Mouse (Mus musculus) spleen, embryonic (tissue): ENCODE results near the gene Alkbh4.
"Not testable (repeated sequence)": the region's sequence is repeated elsewhere in the genome, so short reads cannot be mapped to it uniquely, and the experiment has no call there.

Experiments
- CTCF ChIA-PET: fragments of 350-600 bp; sonication (Branson Sonifier 250); formaldehyde crosslinking; loops from one replicate; lab custom pipeline; 2022; lab: Charles Lee

The Alkbh4 gene

GRCm38 (mm10) chr5:136135571-136136291 is at the start of gene Alkbh4, which contains the start of gene Lrwd1:
Gene Alkbh4, plus strand, starts transcription at chr5:136136146.
Gene Lrwd1, minus strand, starts transcription at chr5:136136074.
- CTCF ChIA-PET: interaction anchor here (0.5 to 0.9 kb wide), 2 partner anchors 37 to 53 kb away, joined by 3 read pairs; no protein-coding TSS in a partner anchor

DNA sequence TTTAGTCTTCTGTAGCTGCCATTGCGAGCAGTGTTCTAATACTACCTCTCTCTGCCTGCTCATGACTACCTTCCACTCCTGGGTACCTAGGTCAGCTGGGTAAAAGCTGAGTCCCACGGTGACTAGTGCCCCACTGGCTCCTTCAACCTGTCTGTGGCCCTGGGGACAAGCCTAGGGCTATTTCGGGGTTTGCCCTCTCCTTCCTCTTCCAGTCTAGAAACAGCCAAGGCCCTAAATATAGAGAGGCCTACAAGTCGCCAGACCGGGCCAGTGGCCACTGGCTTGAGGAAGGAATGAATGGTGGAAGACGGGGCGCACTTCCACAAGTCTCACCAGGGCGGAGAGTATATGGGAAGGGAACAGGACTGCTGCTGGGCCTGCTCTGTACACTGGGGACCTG is 49.7 kb upstream of the Alkbh4 start:
- CTCF ChIA-PET: interaction anchor here (0.5 kb wide), 1 partner anchor 101 kb away, joined by 4 read pairs; no protein-coding TSS in a partner anchor

GRCm38 (mm10) chr5:136088821-136089575 is 46.9 kb upstream of the Alkbh4 start:
- CTCF ChIA-PET: interaction anchor here (0.6 kb wide), 1 partner anchor 536 kb away, joined by 5 read pairs; no protein-coding TSS in a partner anchor

DNA sequence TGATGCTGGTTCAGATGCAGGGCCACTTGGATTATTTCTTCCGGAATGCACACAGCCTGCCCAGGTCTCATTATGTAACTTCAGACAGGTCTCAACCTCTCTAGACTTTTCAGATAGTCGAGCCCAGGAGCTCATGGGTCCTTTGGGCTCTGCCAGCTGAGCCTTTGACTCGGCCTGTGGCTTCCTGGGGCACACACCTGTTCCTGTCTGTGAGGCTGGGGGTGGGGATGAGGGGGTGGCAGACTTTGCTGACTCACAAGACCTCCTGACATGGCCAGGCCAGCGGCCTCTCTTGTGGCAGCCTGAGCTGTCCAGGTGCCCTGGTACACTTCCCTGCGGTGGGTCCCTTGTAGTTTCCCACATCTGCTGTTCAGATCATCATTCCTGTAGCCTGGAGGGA is 44.0 kb upstream of the Alkbh4 start:
- CTCF ChIA-PET: interaction anchor here (0.6 to 1.6 kb wide), 3 partner anchors 11 to 1627 kb away, joined by 3 to 7 read pairs (median 3); no protein-coding TSS in a partner anchor

DNA sequence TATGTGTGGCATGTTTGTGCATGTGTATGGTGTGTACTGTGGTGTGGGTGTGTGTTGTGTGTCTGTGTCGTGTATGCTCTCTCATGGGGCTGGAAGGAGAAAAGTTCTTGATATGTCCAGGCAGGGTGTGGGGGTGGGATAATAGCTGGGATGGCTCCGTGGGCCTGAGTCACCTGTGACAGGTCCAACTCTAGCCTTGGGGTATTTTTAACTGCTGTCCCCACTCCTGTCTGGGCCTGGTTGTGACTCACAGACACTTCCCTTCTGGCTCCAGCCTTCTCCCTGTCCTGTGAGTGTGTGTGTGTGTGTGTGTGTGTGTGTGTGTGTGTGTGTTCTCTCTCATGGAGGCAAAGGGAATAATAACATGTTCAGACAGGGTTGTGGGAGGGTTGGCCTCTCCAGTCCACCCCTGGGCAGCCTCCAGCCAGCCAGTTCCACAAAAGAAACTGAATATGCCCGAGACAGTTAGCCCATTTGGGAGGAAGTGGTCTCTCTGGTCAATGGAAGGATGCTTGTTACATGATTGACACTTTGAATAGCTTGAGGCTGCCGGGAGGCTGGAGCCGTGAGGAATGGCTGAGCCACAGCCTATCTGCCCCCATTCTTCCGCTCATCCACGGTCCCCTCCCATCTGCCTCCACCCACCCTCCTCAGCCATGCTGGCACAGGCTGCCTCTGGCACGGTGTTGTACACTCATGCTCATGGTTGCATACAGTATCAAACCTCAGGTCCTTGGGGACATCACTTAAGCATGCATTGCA is 41.5 kb upstream of the Alkbh4 start:
- CTCF ChIA-PET: interaction anchor here (0.6 to 0.7 kb wide), 3 partner anchors 9 to 1845 kb away, joined by 3 to 4 read pairs (median 3); no protein-coding TSS in a partner anchor

DNA sequence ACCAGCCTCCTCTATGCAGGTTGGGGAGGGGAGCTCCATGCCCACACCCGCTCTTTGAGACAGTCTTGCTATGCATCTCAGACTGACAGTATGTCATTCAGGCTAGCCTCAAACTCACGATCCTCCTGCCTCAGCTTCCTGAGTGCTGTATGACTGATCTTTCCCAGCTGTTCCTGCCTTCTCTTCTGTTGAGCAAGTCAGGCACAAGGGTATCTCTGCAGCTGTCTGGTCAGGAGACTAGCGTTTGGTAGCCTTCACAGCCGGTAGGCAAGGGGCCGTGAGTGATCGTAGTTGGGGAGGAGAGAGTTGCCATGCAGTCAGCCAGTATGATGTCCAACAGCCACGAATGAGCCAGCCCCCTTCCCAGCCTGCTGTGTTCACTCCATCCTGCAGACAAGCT is 40.9 kb upstream of the Alkbh4 start:
- CTCF ChIA-PET: interaction anchor here (0.6 to 0.7 kb wide), 3 partner anchors 10 to 1845 kb away, joined by 3 to 4 read pairs (median 3); no protein-coding TSS in a partner anchor

GRCm38 (mm10) chr5:136098536-136098935 is 37.4 kb upstream of the Alkbh4 start:
- CTCF ChIA-PET: no interaction called here

DNA sequence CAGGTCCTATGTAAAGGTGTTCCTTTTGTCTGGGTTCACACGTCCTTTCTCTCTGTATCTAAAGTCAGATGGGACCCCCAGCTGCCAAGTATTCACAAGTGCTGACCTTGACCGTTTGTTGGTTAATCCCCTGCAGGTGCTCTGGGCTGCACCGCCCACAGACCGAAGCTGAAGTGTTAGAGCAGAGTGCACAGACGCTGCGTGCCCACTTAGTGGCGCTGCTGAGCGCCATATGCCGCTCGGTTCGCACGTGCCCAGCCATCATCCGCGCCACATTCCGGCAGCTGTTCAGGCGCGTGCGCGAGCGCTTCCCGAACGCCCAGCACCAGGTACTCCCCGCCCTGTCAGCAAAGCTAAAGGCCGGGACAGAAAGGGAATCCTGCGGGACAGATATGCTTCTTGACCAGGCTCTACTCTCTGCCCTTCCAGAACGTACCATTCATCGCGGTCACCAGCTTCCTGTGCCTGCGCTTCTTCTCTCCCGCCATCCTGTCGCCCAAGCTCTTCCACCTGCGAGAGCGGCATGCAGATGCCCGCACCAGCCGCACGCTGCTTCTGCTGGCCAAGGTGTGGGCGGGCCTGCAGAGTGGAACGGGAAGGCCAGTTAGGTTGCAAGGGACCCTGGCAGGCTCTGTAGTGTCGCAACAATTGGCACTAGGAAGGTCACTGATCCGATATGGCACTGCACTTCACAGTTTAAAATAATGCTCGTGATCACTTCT is 33.7 kb upstream of the Alkbh4 start:
- CTCF ChIA-PET: interaction anchor here (0.6 to 2.0 kb wide), 5 partner anchors 11 to 1086 kb away, joined by 3 to 7 read pairs (median 4); partner anchors contain the start of gene Prkrip1

- CTCF ChIA-PET: interaction anchor here (0.5 kb wide), 1 partner anchor 12 kb away, joined by 3 read pairs; no protein-coding TSS in a partner anchor
Measured at GRCm38 (mm10) chr5:136104511-136104910, 31.4 kb upstream of the Alkbh4 start.

DNA sequence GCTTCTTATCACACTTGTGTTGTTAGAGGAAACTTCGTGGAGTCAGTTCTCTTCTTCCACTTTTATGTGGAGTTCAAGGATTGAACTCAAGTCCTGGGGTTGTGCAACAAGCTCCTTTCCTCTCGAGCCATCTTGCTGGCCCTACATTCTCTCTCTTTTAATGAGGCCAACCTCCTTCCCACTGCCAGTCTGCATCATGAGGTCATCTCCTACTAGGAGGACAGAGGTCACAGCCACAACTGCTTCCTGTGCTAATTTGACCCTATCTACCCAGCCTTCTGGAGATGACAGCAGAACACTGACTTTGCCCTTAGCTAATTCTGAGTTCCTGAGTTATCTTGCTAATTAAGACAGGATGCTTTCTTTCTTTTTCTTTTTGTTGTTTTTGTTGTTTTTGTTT is 27.5 kb upstream of the Alkbh4 start:
- CTCF ChIA-PET: no interaction called here

DNA sequence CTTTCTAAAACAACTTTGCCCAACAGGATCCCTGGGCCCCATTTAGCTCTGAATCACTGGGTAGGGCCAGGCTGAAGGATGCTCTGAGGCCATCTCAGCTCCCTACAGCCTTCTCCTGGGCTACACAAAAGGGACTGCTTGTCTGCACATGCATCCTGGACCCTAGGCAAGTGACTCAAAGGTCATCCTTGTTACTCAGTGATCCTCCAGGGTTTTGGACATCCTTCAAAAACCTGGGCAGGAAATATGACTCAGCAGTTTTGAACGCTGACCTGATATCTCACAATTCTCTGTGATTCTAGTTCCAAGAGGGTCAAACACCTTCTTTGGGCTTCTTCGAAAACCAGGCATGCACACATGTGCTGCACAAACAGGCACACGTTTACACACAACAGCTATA is 26.9 kb upstream of the Alkbh4 start:
- CTCF ChIA-PET: no interaction called here

- CTCF ChIA-PET: not testable (repeated sequence)
Measured at GRCm38 (mm10) chr5:136113546-136113945, 22.4 kb upstream of the Alkbh4 start.

DNA sequence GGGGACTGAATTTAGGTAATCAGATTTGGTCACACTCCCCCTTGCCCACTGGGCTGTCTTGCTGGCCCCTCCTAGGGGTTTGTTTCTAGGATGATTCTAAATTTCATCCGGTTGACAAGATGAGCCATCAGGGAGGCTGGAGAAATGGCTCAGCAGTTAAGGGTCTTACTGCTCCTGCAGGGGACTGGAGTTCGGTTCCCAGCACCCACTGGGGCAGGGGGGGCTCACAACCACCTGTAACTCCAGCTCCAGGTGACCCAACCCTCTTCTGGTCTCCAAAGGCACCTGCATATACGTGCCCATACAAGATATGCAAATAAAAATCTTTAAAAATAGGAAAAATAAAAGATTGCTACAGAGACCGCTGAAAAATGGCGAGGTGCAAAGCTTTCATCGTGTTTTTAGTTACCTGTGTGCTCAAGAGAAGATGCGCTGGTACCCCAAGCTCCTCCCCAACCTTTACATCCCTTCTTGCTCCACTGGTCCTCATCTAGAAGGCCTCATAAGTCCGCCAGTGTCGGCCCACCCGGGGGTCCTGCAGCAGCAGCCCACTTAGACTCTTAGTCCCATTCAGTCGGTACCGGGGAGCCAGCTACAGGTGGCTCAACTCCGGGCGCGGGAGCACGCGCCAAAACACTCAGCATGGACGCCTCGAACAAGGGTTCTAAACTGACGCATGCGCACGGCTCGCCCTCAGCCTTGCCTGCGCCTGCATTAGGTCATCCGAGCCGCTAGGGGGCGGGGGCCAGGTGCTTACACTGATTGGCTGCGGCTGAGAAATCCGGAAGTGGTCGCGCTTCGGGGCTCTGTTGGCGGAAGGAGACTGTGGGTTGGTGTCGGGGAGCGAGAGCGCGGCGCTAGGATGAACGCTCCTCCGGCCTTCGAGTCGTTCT is 19.8 kb upstream of the Alkbh4 start, which contains the start of gene Polr2j:
Gene Polr2j, plus strand, starts transcription at position 741 of the 893 bp plus-strand sequence.
- CTCF ChIA-PET: interaction anchor here (0.6 kb wide), 2 partner anchors 160 to 681 kb away, joined by 5 to 7 read pairs; no protein-coding TSS in a partner anchor

- CTCF ChIA-PET: interaction anchor here (0.6 kb wide), 1 partner anchor 681 kb away, joined by 7 read pairs; no protein-coding TSS in a partner anchor
Measured at GRCm38 (mm10) chr5:136116784-136117112, 19.2 kb upstream of the Alkbh4 start.

DNA sequence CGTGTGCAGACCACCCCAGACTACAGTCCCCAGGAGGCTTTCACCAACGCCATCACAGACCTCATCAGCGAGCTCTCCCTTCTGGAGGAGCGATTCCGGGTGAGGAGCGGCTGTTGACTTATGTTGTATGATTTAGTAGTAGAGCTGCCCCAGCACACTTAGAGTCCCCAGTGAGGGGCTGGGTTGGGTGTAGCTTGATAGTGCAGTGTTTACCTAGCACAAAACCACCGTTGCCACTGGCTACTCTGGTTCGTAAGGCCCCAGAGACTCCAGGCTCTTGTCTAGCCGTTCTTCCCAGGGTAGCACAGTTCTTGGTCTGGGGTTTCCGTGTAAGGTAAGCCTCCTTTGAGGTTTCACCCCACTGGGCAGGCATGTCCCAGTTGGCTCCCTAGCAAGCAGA is 13.8 kb upstream of the Alkbh4 start:
- CTCF ChIA-PET: no interaction called here

GRCm38 (mm10) chr5:136136292-136136990 is 495 bp downstream of the Alkbh4 start:
- CTCF ChIA-PET: interaction anchor here (0.5 kb wide), 2 partner anchors 36 to 115 kb away, joined by 3 to 11 read pairs; no protein-coding TSS in a partner anchor

DNA sequence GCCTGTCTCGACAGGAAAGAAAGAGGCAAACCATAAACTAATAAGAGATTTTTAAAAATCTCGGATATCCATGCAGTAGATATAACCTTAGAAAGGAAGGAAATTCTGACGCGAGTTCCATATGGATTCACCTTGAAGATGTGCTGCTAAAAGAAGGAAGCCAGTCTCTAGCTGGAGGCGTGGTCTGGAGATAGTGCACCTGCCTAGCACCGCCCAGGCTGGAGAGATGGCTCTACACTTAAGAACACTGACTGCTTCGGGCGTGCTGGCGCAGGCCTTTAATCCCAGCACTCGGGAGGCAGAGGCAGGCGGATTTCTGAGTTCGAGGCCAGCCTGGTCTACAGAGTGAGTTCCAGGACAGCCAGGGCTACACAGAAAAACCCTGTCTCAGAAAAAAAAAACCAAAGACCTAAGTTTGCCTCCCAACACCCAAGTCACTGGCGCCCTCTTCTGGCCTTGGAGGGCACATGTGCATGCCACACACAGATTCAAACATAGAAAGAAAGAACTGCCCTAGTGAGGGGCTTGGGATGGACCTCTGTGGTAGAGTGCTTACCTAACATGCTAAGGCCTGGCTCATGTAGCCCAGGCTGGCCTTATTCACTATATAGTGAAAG is 1.8 kb downstream of the Alkbh4 start:
- CTCF ChIA-PET: no interaction called here

- CTCF ChIA-PET: interaction anchor here (0.6 to 1.4 kb wide), 2 partner anchors 47 to 276 kb away, joined by 4 read pairs; no protein-coding TSS in a partner anchor
Measured at GRCm38 (mm10) chr5:136139393-136139792, 3.4 kb downstream of the Alkbh4 start.
